Mouse (Mus musculus) cerebellum, adult 2 months (tissue): Measurements from ENCODE around the gene Tamm41. TPM values are rescaled to one million over a fixed set of nuclear protein-coding genes. Genes with fewer than 3 reads are reported as not detected.

Experiments used
- DNase-seq, 2 experiments: peaks; one replicate each; pipeline ENCODE4 v3.0.0; 2021
- H3K27ac ChIP-seq: fragments of 200-500 bp; 2 replicates; pipeline ENCODE4 v1.5.1; 2012; ENCODE audit warnings: low read length, control low read depth, inconsistent platforms; ENCODE audit not compliant: insufficient read depth
- H3K27me3 ChIP-seq: fragments of 200-500 bp; 2 replicates; pipeline ENCODE4 v1.6.1; 2012; ENCODE audit warnings: inconsistent platforms, mild to moderate bottlenecking, low read length, moderate library complexity; ENCODE audit not compliant: control insufficient read depth, insufficient read depth
- H3K4me1 ChIP-seq: fragments of 200-500 bp; 2 replicates; pipeline ENCODE4 v1.6.1; 2011; ENCODE audit warnings: low read length; ENCODE audit not compliant: control insufficient read depth, insufficient read depth
- H3K4me3 ChIP-seq: fragments of 200-500 bp; replicated peaks from 2 replicates; pipeline ENCODE3; 2011; ENCODE audit warnings: mild to moderate bottlenecking, low read depth, low read length, control low read depth; ENCODE audit not compliant: insufficient read depth
- CTCF ChIP-seq: fragments of 200-500 bp; IDR thresholded peaks from 2 replicates; pipeline ENCODE4 v1.5.1; 2011; ENCODE audit warnings: low read depth, mild to moderate bottlenecking, control low read depth, low read length, moderate library complexity, borderline replicate concordance; ENCODE audit not compliant: insufficient read depth
- POLR2A ChIP-seq: fragments of 200-500 bp; IDR thresholded peaks from 2 replicates; pipeline ENCODE4 v1.6.1; 2011; ENCODE audit warnings: low read length, control low read depth, borderline replicate concordance; ENCODE audit not compliant: insufficient read depth
- WGBS: fragments of 180-500 bp; shearing (Covaris S2); methylation state at CpG from one replicate; pipeline ENCODE4 v1.1.7; 2018; 5-methylcytosine and 5-hydroxymethylcytosine counted together
- polyA plus RNA-seq: library from polyadenylated mRNA; depleted of rRNA; stranded (reverse); fragments of >200 nt; gene quantifications from 2 replicates; pipeline ENCODE4 v1.2.3, GENCODE M21; 2012

Tamm41 gene
- polyA plus RNA-seq, 1 experiment: 32.4 TPM

- Histone ChIP-seq H3K4me1 (peaks cover 16% of the 10 kb centered on the region), H3K27me3 (no peaks in the 10 kb centered on the region), H3K27ac (peak overlapping the region; percentile 72; the same call in 1 of the 2 replicates), H3K4me3 (no peak overlapping the region)
- WGBS: 24% methylated on average over 8 of the region's 8 CpGs
- TF ChIP-seq POLR2A (no peak), CTCF (peak; percentile 78)
- peak; percentile 65 to 75 for DNase-seq
Observed at GRCm38 (mm10) chr6:115004636-115005035, 33.0 kb downstream of the Tamm41 start.

GRCm38 (mm10) chr6:114998374-114999031, 39.2 kb downstream of the Tamm41 start:
- Histone ChIP-seq H3K4me1 (no peaks in the 10 kb centered on the region), H3K27me3 (no peaks in the 10 kb centered on the region), H3K4me3 (no peak overlapping the region), H3K27ac (no peak overlapping the region)
- TF ChIP-seq CTCF (no peak), POLR2A (no peak)
- DNase-seq: no peak
- 89% methylated on average over 16 of the region's 16 CpGs for WGBS

GRCm38 (mm10) chr6:114997471-114997870, 40.2 kb downstream of the Tamm41 start:
- no peak for TF ChIP-seq CTCF
- TF ChIP-seq POLR2A: no peak

GRCm38 (mm10) chr6:114996910-114997309, 40.8 kb downstream of the Tamm41 start:
- WGBS: 93% methylated on average over 5 of the region's 5 CpGs
- no peaks in the 10 kb centered on the region for H3K27me3 ChIP-seq
- H3K4me1 ChIP-seq: no peaks in the 10 kb centered on the region
- TF ChIP-seq POLR2A (no peak), CTCF (no peak)
- no peak overlapping the region for H3K4me3 ChIP-seq
- no peak overlapping the region for H3K27ac ChIP-seq
- DNase-seq: no peak

More at GRCm38 (mm10) chr6:114997471-114997870, 40.2 kb downstream of the Tamm41 start:
- WGBS: 88% methylated on average over 5 of the region's 5 CpGs
- H3K27me3 ChIP-seq: no peaks in the 10 kb centered on the region
- no peak for DNase-seq
- no peak overlapping the region for H3K27ac ChIP-seq
- H3K4me1 ChIP-seq: no peaks in the 10 kb centered on the region
- no peak overlapping the region for H3K4me3 ChIP-seq

- Histone ChIP-seq H3K4me3 (no peak overlapping the region), H3K27ac (no peak overlapping the region), H3K4me1 (no peaks in the 10 kb centered on the region), H3K27me3 (no peaks in the 10 kb centered on the region)
- TF ChIP-seq POLR2A (no peak), CTCF (no peak)
- 74% methylated on average over 5 of the region's 5 CpGs for WGBS
- no peak for DNase-seq
Observed at GRCm38 (mm10) chr6:114994079-114994478, 43.6 kb downstream of the Tamm41 start.

GRCm38 (mm10) chr6:114993659-114994058, 44.0 kb downstream of the Tamm41 start:
- 47% methylated on average over 8 of the region's 8 CpGs for WGBS
- H3K4me3 ChIP-seq: no peak overlapping the region
- H3K27ac ChIP-seq: no peak overlapping the region
- H3K4me1 ChIP-seq: no peaks in the 10 kb centered on the region
- TF ChIP-seq CTCF (no peak), POLR2A (no peak)
- no peak for DNase-seq
- no peaks in the 10 kb centered on the region for H3K27me3 ChIP-seq

GRCm38 (mm10) chr6:114991909-114992308, 45.8 kb downstream of the Tamm41 start:
- TF ChIP-seq POLR2A (no peak), CTCF (no peak)
- 82% methylated on average over 4 of the region's 4 CpGs for WGBS
- DNase-seq: no peak
- Histone ChIP-seq H3K27ac (no peak overlapping the region), H3K4me3 (no peak overlapping the region), H3K4me1 (0 out of 2 replicates have a peak, but pooled peaks cover 3% of the 10 kb centered on the region), H3K27me3 (no peaks in the 10 kb centered on the region)

- Histone ChIP-seq H3K4me3 (no peak overlapping the region), H3K4me1 (0 out of 2 replicates have a peak, but pooled peaks cover 3% of the 10 kb centered on the region), H3K27ac (no peak overlapping the region), H3K27me3 (no peaks in the 10 kb centered on the region)
- TF ChIP-seq CTCF: no peak
- no peak for TF ChIP-seq POLR2A
- peak in 1 of 2 experiments; percentile 32 for DNase-seq
- WGBS: 33% methylated on average over 3 of the region's 3 CpGs
Observed at GRCm38 (mm10) chr6:114988619-114988980, 49.1 kb downstream of the Tamm41 start.
